Mouse (Mus musculus) liver, postnatal 0 days (tissue): Measurements from ENCODE around the gene Tshz2. TPM values are rescaled to one million over a fixed set of nuclear protein-coding genes. Genes with fewer than 3 reads are reported as not detected.

Experiments
- ATAC-seq: fragments of 200-750 bp; cut with Nextera tagmentation; 2 replicates; pipeline ENCODE4 v1.8.0; 2017; ENCODE audit warnings: mild to moderate bottlenecking, moderate library complexity
- DNase-seq: peaks from one replicate; pipeline ENCODE4 v3.0.0-alpha.2; 2016
- H3K27ac ChIP-seq: fragments of 300-500 bp; sonication (generic); 2 replicates; pipeline ENCODE4 v1.5.1; 2014; ENCODE audit warnings: antibody characterized with exemption, moderate library complexity, mild to moderate bottlenecking, low read depth
- H3K27me3 ChIP-seq: fragments of 300-500 bp; sonication (generic); 2 replicates; pipeline ENCODE4 v1.6.1; 2014; ENCODE audit warnings: low read length, control low read depth, mixed read lengths; ENCODE audit not compliant: insufficient read depth
- H3K36me3 ChIP-seq: fragments of 300-500 bp; sonication (generic); replicated peaks from 2 replicates; pipeline ENCODE4 v1.6.1; 2014; ENCODE audit warnings: mild to moderate bottlenecking, control low read depth, low read length, moderate library complexity, mixed read lengths; ENCODE audit not compliant: insufficient read depth
- H3K4me1 ChIP-seq: fragments of 300-500 bp; sonication (generic); 2 replicates; pipeline ENCODE4 v1.6.1; 2014; ENCODE audit warnings: antibody characterized with exemption, mild to moderate bottlenecking, control low read depth; ENCODE audit not compliant: insufficient read depth
- H3K4me2 ChIP-seq: fragments of 300-500 bp; sonication (generic); 2 replicates; pipeline ENCODE4 v1.6.1; 2014; ENCODE audit warnings: low read depth, mild to moderate bottlenecking, low read length, moderate library complexity, mixed read lengths
- H3K4me3 ChIP-seq: fragments of 300-500 bp; sonication (generic); 2 replicates; pipeline ENCODE4 v1.5.1; 2014; ENCODE audit warnings: low read depth, low read length
- H3K9ac ChIP-seq: fragments of 300-500 bp; sonication (generic); replicated peaks from 2 replicates; pipeline ENCODE4 v1.6.1; 2014; ENCODE audit warnings: mild to moderate bottlenecking, moderate library complexity
- H3K9me3 ChIP-seq: fragments of 300-500 bp; sonication (generic); 2 replicates; pipeline ENCODE4 v1.6.1; 2016; ENCODE audit warnings: mild to moderate bottlenecking, control low read depth, low read length, mixed read lengths
- CTCF ChIP-seq: sonication (generic); IDR thresholded peaks from 2 replicates; pipeline ENCODE4 v1.5.1; 2016; ENCODE audit warnings: antibody characterized with exemption, low read depth
- EP300 ChIP-seq: IDR thresholded peaks from 2 replicates; pipeline ENCODE4 v1.6.1; 2016; ENCODE audit warnings: antibody characterized with exemption, low read depth, mild to moderate bottlenecking
- WGBS: fragments of 180-500 bp; shearing (Covaris S2); extraction: QIAGEN DNeasy Blood & Tissue Kit; methylation state at CpG from one replicate; pipeline ENCODE4 v1.1.7; 2014; ENCODE audit not compliant: insufficient replicate concordance; 5-methylcytosine and 5-hydroxymethylcytosine counted together
- polyA plus RNA-seq: library from polyadenylated mRNA; unstranded; fragments of >200 nt; fragmentation: Nextera tagmentation; extraction: Ambion mirVana; gene quantifications from 2 replicates; pipeline ENCODE4 v1.2.1, GENCODE M21; 2015

The Tshz2 gene
- polyA plus RNA-seq, 1 experiment from 2014 or later = 1.5 TPM

GRCm38 (mm10) chr2:169915326-169915725, 282.5 kb downstream of the Tshz2 start:
- TF ChIP-seq CTCF = no peak
- TF ChIP-seq EP300 = no peak

GRCm38 (mm10) chr2:169919111-169919695, 286.4 kb downstream of the Tshz2 start:
- no peaks in the 10 kb centered on the region for H3K9me3 ChIP-seq
- H3K27ac ChIP-seq = no peak overlapping the region
- 94% methylated on average over 3 of the region's 3 CpGs for WGBS
- no peaks in the 10 kb centered on the region for H3K27me3 ChIP-seq
- ATAC-seq (no peak), DNase-seq (no peak)
- H3K9ac ChIP-seq = no peak overlapping the region
- TF ChIP-seq CTCF = no peak
- TF ChIP-seq EP300 = no peak
- no peaks in the 10 kb centered on the region for H3K4me1 ChIP-seq
- H3K4me2 ChIP-seq = no peak overlapping the region
- no peaks in the 10 kb centered on the region for H3K36me3 ChIP-seq
- no peak overlapping the region for H3K4me3 ChIP-seq

More at GRCm38 (mm10) chr2:169915326-169915725, 282.5 kb downstream of the Tshz2 start:
- no peak overlapping the region for H3K4me3 ChIP-seq
- H3K27me3 ChIP-seq = no peaks in the 10 kb centered on the region
- H3K4me2 ChIP-seq = no peak overlapping the region
- H3K9ac ChIP-seq = no peak overlapping the region
- DNase-seq (no peak), ATAC-seq (no peak)
- no peaks in the 10 kb centered on the region for H3K9me3 ChIP-seq
- H3K27ac ChIP-seq = no peak overlapping the region
- H3K36me3 ChIP-seq = no peaks in the 10 kb centered on the region
- WGBS = 83% methylated on average over 13 of the region's 13 CpGs
- no peaks in the 10 kb centered on the region for H3K4me1 ChIP-seq

DNA sequence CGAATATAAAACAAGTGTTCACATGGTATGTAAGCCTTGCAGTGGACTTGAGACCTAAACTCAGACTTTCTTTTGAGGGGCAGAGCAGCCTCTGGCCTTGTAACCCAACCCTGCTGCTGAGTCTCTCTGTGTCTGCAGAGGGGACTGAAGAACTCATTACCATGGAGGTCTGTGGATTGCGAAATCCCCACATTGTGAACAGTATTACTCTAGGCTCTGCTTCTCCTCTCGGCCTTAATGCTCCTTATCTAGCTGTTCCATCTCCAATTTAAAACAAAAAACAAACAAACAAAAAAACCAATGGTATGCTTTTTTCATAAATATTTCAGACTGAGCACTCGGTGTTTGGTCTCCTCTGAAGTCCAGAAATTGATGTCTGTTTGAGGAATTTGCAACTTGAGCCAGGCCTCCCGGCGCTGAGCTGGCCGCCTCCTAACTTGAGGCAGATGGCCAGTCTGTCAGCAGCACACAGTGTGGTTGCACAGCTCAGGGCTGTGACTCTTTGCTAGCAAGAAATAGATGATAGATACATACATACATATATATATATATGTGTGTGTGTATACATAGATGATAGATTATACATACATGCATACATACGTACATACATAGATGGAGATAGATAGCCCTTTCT, 291.5 kb downstream of the Tshz2 start:
- WGBS = 71% methylated on average over 8 of the region's 8 CpGs
- Histone ChIP-seq H3K27ac (no peak overlapping the region), H3K4me2 (no peak overlapping the region), H3K4me3 (no peak overlapping the region), H3K9me3 (no peaks in the 10 kb centered on the region), H3K27me3 (no peaks in the 10 kb centered on the region), H3K9ac (no peak overlapping the region), H3K4me1 (peaks cover 7% of the 10 kb centered on the region; the same call in 1 of the 2 replicates), H3K36me3 (no peaks in the 10 kb centered on the region)
- DNase-seq (no peak), ATAC-seq (no peak)
- TF ChIP-seq CTCF (no peak), EP300 (no peak)

GRCm38 (mm10) chr2:169925466-169925865, 292.7 kb downstream of the Tshz2 start:
- no peak for ATAC-seq
- no peaks in the 10 kb centered on the region for H3K36me3 ChIP-seq
- DNase-seq = no peak
- peaks cover 12% of the 10 kb centered on the region; the same call in 1 of the 2 replicates for H3K4me1 ChIP-seq
- H3K27ac ChIP-seq = no peak overlapping the region
- WGBS = 74% methylated on average over 5 of the region's 5 CpGs
- no peaks in the 10 kb centered on the region for H3K27me3 ChIP-seq
- no peak overlapping the region for H3K4me3 ChIP-seq
- TF ChIP-seq CTCF = no peak
- no peak for TF ChIP-seq EP300
- H3K9ac ChIP-seq = no peak overlapping the region
- H3K4me2 ChIP-seq = no peak overlapping the region
- H3K9me3 ChIP-seq = no peaks in the 10 kb centered on the region

- H3K36me3 ChIP-seq = no peaks in the 10 kb centered on the region
- H3K27me3 ChIP-seq = no peaks in the 10 kb centered on the region
- no peaks in the 10 kb centered on the region for H3K9me3 ChIP-seq
- H3K4me1 ChIP-seq = peaks cover 12% of the 10 kb centered on the region; the same call in 1 of the 2 replicates
- H3K27ac ChIP-seq = no peak overlapping the region
- DNase-seq = no peak
- ATAC-seq = no peak
- no peak overlapping the region for H3K4me2 ChIP-seq
- WGBS = 71% methylated on average over 11 of the region's 11 CpGs
- H3K4me3 ChIP-seq = no peak overlapping the region
- H3K9ac ChIP-seq = no peak overlapping the region
- no peak for TF ChIP-seq EP300
- TF ChIP-seq CTCF = no peak
These were observed 293.2 kb downstream of the Tshz2 start for GRCm38 (mm10) chr2:169926016-169926415.

- no peak for TF ChIP-seq EP300
- TF ChIP-seq CTCF = no peak
- DNase-seq (no peak), ATAC-seq (no peak)
- 69% methylated on average over 2 of the region's 2 CpGs for WGBS
- H3K9me3 ChIP-seq = no peaks in the 10 kb centered on the region
- no peak overlapping the region for H3K9ac ChIP-seq
- H3K27me3 ChIP-seq = no peaks in the 10 kb centered on the region
- H3K36me3 ChIP-seq = no peaks in the 10 kb centered on the region
- H3K4me1 ChIP-seq = peaks cover 12% of the 10 kb centered on the region; the same call in 1 of the 2 replicates
- H3K4me2 ChIP-seq = no peak overlapping the region
- H3K27ac ChIP-seq = no peak overlapping the region
- H3K4me3 ChIP-seq = no peak overlapping the region
These were observed 294.6 kb downstream of the Tshz2 start for GRCm38 (mm10) chr2:169927401-169927800.
